Mouse (Mus musculus) brown adipose tissue, adult 24 weeks (tissue): ENCODE measurements around the gene Zzz3. TPM values are rescaled to one million over a fixed set of nuclear protein-coding genes. Genes with fewer than 3 reads are reported as not detected.
"Not testable (repeated sequence)": the region's sequence is repeated elsewhere in the genome, so short reads cannot be mapped to it uniquely, and the experiment has no call there.

Experiments used
- H3K27ac ChIP-seq: fragments of 200-500 bp; replicated peaks from 2 replicates; pipeline ENCODE4 v1.5.1; 2012; ENCODE audit warnings: low read depth, mild to moderate bottlenecking, low read length
- H3K4me1 ChIP-seq: fragments of 200-500 bp; 2 replicates; pipeline ENCODE4 v1.6.1; 2012; ENCODE audit warnings: low read length, mixed read lengths; ENCODE audit not compliant: control insufficient read depth, insufficient read depth, insufficient read length
- H3K4me3 ChIP-seq: fragments of 200-500 bp; 2 replicates; pipeline ENCODE4 v1.5.1; 2012; ENCODE audit warnings: low read depth, mild to moderate bottlenecking, low read length, moderate library complexity; ENCODE audit not compliant: insufficient read depth
- polyA plus RNA-seq: library from polyadenylated mRNA; stranded (reverse); fragments of >200 nt; gene quantifications from 2 replicates; pipeline ENCODE4 v1.2.4, GENCODE M21; 2012; ENCODE audit not compliant: missing spikeins, insufficient read depth, insufficient read length

The Zzz3 gene
- polyA plus RNA-seq, 1 experiment: 15.2 TPM

DNA sequence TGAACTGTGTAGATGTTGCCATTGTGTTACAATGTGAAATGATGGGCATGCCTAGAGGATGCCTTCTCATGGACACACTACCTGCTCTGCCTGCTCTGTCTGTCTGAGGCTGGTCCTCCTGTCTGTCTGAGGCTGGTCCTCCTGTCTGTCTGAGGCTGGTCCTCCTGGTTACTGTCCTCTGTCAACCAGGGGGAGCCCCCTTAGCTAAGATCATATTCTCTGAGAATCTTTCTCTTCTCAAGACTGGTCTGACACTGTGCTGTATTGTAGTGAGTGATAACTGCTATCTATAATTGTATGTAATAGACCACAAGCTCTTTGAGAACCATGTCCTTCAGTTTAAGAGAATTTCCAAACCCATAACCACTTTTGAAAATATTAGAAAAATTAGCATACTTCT, 40.3 kb downstream of the Zzz3 start:
- no peak overlapping the region for H3K27ac ChIP-seq
- no peak overlapping the region for H3K4me3 ChIP-seq
- no peaks in the 10 kb centered on the region for H3K4me1 ChIP-seq

DNA sequence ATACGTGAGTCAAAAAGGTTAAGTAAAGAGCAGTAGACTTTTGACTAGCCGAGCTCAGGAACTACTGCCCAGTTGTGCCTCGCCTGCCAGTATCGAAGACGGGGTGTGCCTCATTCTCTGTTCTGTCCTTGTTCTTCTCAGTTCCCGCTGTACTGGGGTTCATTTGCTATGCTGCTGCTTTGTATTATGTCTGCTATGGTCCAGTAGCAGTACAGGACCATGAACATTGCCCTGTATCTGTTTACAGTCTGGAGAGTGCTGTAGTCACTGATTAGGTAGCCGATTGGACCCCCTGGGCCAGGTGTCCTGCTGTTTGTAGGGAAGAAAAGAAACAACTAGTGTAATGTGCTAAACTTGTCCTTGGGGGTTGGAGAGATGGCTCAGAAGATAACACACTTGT, 42.8 kb downstream of the Zzz3 start:
- H3K4me1 ChIP-seq: no peaks in the 10 kb centered on the region
- no peak overlapping the region for H3K4me3 ChIP-seq
- H3K27ac ChIP-seq: no peak overlapping the region

GRCm38 (mm10) chr3:152442795-152443194, 47.5 kb downstream of the Zzz3 start:
- H3K27ac ChIP-seq: no peak overlapping the region
- H3K4me1 ChIP-seq: no peaks in the 10 kb centered on the region
- no peak overlapping the region for H3K4me3 ChIP-seq

DNA sequence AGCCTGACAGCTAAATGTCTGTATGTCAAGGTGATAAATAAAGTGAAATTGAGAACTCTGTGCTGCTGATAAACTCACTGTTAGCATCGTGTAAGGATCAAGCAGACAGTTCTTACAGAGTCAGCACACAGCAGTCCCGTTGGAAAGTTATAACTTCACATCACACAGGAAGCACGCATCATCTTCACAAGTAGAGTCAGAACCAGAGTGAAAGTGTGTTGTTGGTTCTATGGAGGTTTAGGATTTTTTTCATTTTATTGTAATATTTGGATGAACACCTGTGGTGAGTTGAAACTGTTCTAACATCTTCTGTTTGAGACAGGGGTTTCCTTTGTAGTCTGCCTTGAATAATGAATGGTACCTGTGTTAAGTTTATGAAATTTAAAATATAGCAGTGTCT, 48.8 kb downstream of the Zzz3 start:
- H3K4me3 ChIP-seq: no peak overlapping the region
- H3K27ac ChIP-seq: no peak overlapping the region
- no peaks in the 10 kb centered on the region for H3K4me1 ChIP-seq

GRCm38 (mm10) chr3:152446966-152447365, 51.7 kb downstream of the Zzz3 start:
- Histone ChIP-seq H3K27ac (no peak overlapping the region), H3K4me1 (no peaks in the 10 kb centered on the region), H3K4me3 (no peak overlapping the region)

- H3K4me3 ChIP-seq: no peak overlapping the region
- no peaks in the 10 kb centered on the region for H3K4me1 ChIP-seq
- H3K27ac ChIP-seq: no peak overlapping the region
Measured at GRCm38 (mm10) chr3:152453163-152453562, 57.9 kb downstream of the Zzz3 start.

- Histone ChIP-seq H3K27ac (no peak overlapping the region), H3K4me1 (no peaks in the 10 kb centered on the region), H3K4me3 (no peak overlapping the region)
Measured at GRCm38 (mm10) chr3:152457308-152458035, 62.2 kb downstream of the Zzz3 start.

DNA sequence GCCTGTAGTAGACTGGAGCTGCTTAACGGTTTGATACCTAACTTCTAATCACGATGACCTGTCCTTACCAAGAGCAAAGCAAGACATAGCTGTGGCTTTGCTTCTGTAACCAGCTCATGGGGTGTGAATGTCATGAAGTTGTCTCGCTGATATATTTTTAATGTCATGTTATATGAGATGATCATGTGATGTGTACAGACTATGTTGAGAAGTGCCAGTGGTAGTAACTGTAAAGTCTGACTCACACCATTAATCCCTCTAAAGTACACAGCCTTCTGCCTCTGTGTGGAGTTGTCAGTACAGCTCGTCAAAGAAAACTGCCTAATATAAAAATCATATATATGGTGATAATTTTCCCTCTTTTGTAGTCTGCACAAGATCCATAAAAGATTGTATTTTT, 63.6 kb downstream of the Zzz3 start:
- not testable (repeated sequence) for H3K27ac ChIP-seq

DNA sequence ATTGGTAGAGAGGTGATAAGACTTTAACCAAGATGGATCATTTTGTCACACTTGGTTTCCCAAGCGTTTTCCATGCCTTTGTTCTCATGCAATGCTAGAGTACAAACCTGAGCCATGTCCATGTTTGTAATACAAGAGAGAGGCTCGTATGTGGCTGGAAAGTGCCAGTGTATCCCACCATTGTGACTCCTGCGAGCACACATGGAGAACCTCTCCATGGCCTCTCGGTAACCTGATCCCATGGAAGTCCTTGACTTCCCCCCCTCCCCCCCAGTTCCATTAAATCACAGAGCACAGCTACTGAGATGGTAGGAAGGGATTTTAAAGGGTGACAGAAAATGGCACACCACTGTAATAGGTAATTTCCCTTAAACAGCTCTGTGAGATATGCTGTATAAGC, 65.5 kb downstream of the Zzz3 start:
- Histone ChIP-seq H3K27ac (no peak overlapping the region), H3K4me3 (no peak overlapping the region), H3K4me1 (no peaks in the 10 kb centered on the region)

More for the DNA sequence above, 63.6 kb downstream of the Zzz3 start:
- not testable (repeated sequence) for H3K4me1 ChIP-seq, H3K4me3 ChIP-seq

GRCm38 (mm10) chr3:152462038-152462547, 66.8 kb downstream of the Zzz3 start:
- Histone ChIP-seq H3K4me3 (no peak overlapping the region), H3K27ac (no peak overlapping the region), H3K4me1 (no peaks in the 10 kb centered on the region)

DNA sequence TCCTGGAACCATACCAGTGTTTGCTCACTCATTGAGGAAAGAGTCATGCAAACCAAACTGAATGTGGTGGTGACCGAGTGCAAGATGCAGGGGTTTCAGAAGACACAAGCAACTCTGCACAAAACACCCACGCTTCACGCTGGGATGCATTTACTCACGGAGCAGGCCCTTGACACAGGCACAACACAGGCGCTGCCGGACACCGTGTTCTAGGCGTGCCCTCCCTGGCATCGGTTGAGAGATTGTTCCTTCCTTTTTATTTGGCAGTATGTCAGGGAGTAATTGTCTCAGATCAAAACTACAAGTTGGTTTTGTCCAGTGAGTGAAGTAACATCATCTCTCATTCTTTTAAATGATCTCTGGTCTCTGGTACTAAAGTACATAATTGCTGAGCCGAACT, 67.6 kb downstream of the Zzz3 start:
- no peak overlapping the region for H3K4me3 ChIP-seq
- no peak overlapping the region for H3K27ac ChIP-seq
- H3K4me1 ChIP-seq: no peaks in the 10 kb centered on the region

- no peaks in the 10 kb centered on the region for H3K4me1 ChIP-seq
- no peak overlapping the region for H3K4me3 ChIP-seq
- H3K27ac ChIP-seq: no peak overlapping the region
Measured at GRCm38 (mm10) chr3:152464462-152464861, 69.2 kb downstream of the Zzz3 start.

GRCm38 (mm10) chr3:152465338-152465737, 70.1 kb downstream of the Zzz3 start:
- Histone ChIP-seq H3K4me1 (no peaks in the 10 kb centered on the region), H3K4me3 (no peak overlapping the region), H3K27ac (no peak overlapping the region)

GRCm38 (mm10) chr3:152466849-152467248, 71.6 kb downstream of the Zzz3 start:
- no peak overlapping the region for H3K4me3 ChIP-seq
- H3K4me1 ChIP-seq: no peaks in the 10 kb centered on the region
- H3K27ac ChIP-seq: no peak overlapping the region

DNA sequence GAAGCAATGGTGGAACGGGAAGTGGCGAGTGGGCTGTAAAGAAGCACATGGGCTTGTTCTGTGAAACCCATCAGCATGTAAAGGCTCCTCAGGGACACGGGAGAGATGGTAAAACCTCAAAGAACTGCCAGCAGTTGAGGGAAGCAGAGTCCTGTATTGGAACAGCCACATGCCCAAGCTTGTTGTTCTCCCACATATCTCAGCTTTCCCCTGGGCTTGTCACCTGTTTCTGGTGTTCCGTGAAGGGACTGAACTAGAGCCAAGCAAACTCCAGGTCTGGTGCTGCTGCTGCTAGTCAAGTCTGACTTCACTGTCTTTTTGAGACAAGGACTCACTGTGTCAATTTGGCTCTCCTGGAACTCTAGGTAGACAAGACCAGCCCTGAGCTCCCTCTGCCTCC, 72.0 kb downstream of the Zzz3 start:
- H3K4me1 ChIP-seq: no peaks in the 10 kb centered on the region
- H3K27ac ChIP-seq: no peak overlapping the region
- no peak overlapping the region for H3K4me3 ChIP-seq

DNA sequence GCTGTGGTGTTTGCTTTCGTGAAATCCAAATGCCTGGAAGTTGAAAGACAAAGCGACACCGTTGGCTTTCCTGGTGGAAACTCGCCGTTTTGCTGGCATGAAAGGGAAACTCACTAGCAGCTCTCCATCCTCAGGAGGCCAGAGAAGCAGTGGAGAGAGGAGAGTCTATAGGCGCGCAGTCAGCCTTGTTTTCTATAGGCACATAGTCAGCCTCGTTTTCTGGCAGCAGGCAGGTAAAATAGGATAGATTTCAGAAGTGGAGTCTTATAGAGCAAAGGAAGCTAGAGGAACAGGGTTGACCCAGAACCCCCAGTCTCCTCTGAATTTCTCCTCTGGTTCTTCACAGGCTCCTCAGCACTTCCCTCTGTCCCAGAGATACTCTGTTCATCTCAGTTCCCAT, 72.8 kb downstream of the Zzz3 start:
- Histone ChIP-seq H3K4me1 (no peaks in the 10 kb centered on the region), H3K4me3 (no peak overlapping the region), H3K27ac (no peak overlapping the region)
